Mouse (Mus musculus): ENCODE measurements around the gene Aaas. TPM values are rescaled to one million over a fixed set of nuclear protein-coding genes. Genes with fewer than 3 reads are reported as not detected.

Gene Aaas
- 14.4 and 24.0 TPM in 2 replicates for total RNA-seq (2021)
- long read RNA-seq, transcript Aaas-201 (16 exons, 1,811 nt) = major isoform, 10 of 17 reads
- long read RNA-seq, partial matches to known transcripts = 6 of 17 reads
- long read RNA-seq, other reads (novel, unspliced or antisense) = 1 of 17 reads

- peak; percentile 96 for DNase-seq
These were observed at the start of gene Aaas for GRCm38 (mm10) chr15:102350138-102350941. TSS of gene Aaas (minus strand) at chr15:102350771.

GRCm38 (mm10) chr15:102399229-102400221 lies 49.0 kb upstream of the Aaas start:
- peak; percentile 90 for DNase-seq

GRCm38 (mm10) chr15:102398629-102399028 lies 48.1 kb upstream of the Aaas start:
- DNase-seq = peak; percentile 59

GRCm38 (mm10) chr15:102395061-102395460 lies 44.5 kb upstream of the Aaas start:
- no peak for DNase-seq

GRCm38 (mm10) chr15:102393584-102394014 lies 43.0 kb upstream of the Aaas start:
- DNase-seq = no peak

- DNase-seq = no peak
These were observed 41.9 kb upstream of the Aaas start for GRCm38 (mm10) chr15:102392520-102392919.

GRCm38 (mm10) chr15:102388942-102389341 lies 38.4 kb upstream of the Aaas start:
- no peak for DNase-seq

- no peak for DNase-seq
These were observed 36.1 kb upstream of the Aaas start for GRCm38 (mm10) chr15:102386640-102387039.

GRCm38 (mm10) chr15:102383671-102384070 lies 33.1 kb upstream of the Aaas start:
- DNase-seq = no peak

- peak; percentile 88 for DNase-seq
These were observed 31.0 kb upstream of the Aaas start for GRCm38 (mm10) chr15:102381575-102381974.

- peak; percentile 50 for DNase-seq
These were observed 27.3 kb upstream of the Aaas start for GRCm38 (mm10) chr15:102377810-102378262.

- peak; percentile 88 for DNase-seq
These were observed 26.6 kb upstream of the Aaas start for GRCm38 (mm10) chr15:102377163-102377543.

- peak; percentile 65 for DNase-seq
These were observed 26.0 kb upstream of the Aaas start for GRCm38 (mm10) chr15:102376453-102377162.

GRCm38 (mm10) chr15:102370727-102371126 lies 20.2 kb upstream of the Aaas start:
- DNase-seq = no peak

- no peak for DNase-seq
These were observed 19.4 kb upstream of the Aaas start for GRCm38 (mm10) chr15:102369972-102370371.

- DNase-seq = no peak
These were observed 16.3 kb upstream of the Aaas start, which contains the start of gene Sp7 for GRCm38 (mm10) chr15:102366733-102367344. TSS of gene Sp7 (minus strand) at chr15:102367182.

- no peak for DNase-seq
These were observed 15.7 kb upstream of the Aaas start for GRCm38 (mm10) chr15:102366238-102366637.

- no peak for DNase-seq
These were observed 14.1 kb upstream of the Aaas start for GRCm38 (mm10) chr15:102364678-102365077.

- DNase-seq = no peak
These were observed 12.1 kb upstream of the Aaas start for GRCm38 (mm10) chr15:102362648-102363047.

GRCm38 (mm10) chr15:102358834-102359233 lies 8.3 kb upstream of the Aaas start:
- DNase-seq = no peak

GRCm38 (mm10) chr15:102358126-102358525 lies 7.6 kb upstream of the Aaas start:
- no peak for DNase-seq

Measured in adrenal gland, postnatal 25 days (tissue).